Mouse (Mus musculus) forebrain, postnatal 0 days (tissue): ENCODE data around the gene Zfp335. TPM values are rescaled to one million over a fixed set of nuclear protein-coding genes. Genes with fewer than 3 reads are reported as not detected.
A peak's percentile ranks its signal among the peaks of the same experiment; 100 is the strongest.

Source experiments
- ATAC-seq: fragments of 200-750 bp; cut with Nextera tagmentation; 2 replicates; pipeline ENCODE4 v1.8.0; 2017; ENCODE audit warnings: mild to moderate bottlenecking, moderate library complexity
- DNase-seq: peaks from one replicate; pipeline ENCODE4 v3.0.0-alpha.2; 2015
- H3K27ac ChIP-seq: fragments of 300-500 bp; sonication (generic); 2 replicates; pipeline ENCODE4 v1.5.1; 2014; ENCODE audit warnings: low read depth, mild to moderate bottlenecking, antibody characterized with exemption, low read length, moderate library complexity, mixed read lengths
- H3K27me3 ChIP-seq: fragments of 300-500 bp; sonication (generic); 2 replicates; pipeline ENCODE4 v1.6.1; 2014; ENCODE audit warnings: mild to moderate bottlenecking, low read length, mixed read lengths; ENCODE audit not compliant: insufficient read depth
- H3K36me3 ChIP-seq: fragments of 300-500 bp; sonication (generic); 2 replicates; pipeline ENCODE4 v1.6.1; 2014; ENCODE audit warnings: mild to moderate bottlenecking, moderate library complexity; ENCODE audit not compliant: insufficient read depth
- H3K4me1 ChIP-seq: fragments of 300-500 bp; sonication (generic); 2 replicates; pipeline ENCODE4 v1.6.1; 2014; ENCODE audit warnings: antibody characterized with exemption; ENCODE audit not compliant: insufficient read depth
- H3K4me2 ChIP-seq: fragments of 300-500 bp; sonication (generic); 2 replicates; pipeline ENCODE4 v1.6.1; 2014; ENCODE audit warnings: low read depth, mild to moderate bottlenecking, moderate library complexity
- H3K4me3 ChIP-seq: fragments of 300-500 bp; sonication (generic); 2 replicates; pipeline ENCODE4 v1.5.1; 2014; ENCODE audit warnings: low read depth, low read length, mixed read lengths
- H3K9ac ChIP-seq: fragments of 300-500 bp; sonication (generic); 2 replicates; pipeline ENCODE4 v1.6.1; 2014; ENCODE audit warnings: mild to moderate bottlenecking
- H3K9me3 ChIP-seq: fragments of 300-500 bp; sonication (generic); 2 replicates; pipeline ENCODE4 v1.6.1; 2016; ENCODE audit warnings: low read length
- CTCF ChIP-seq: sonication (generic); IDR thresholded peaks from 2 replicates; pipeline ENCODE4 v1.5.1; 2016; ENCODE audit warnings: antibody characterized with exemption, control low read depth, low read depth
- WGBS: fragments of 180-500 bp; shearing (Covaris S2); extraction: QIAGEN DNeasy Blood & Tissue Kit; methylation state at CpG from one replicate; pipeline ENCODE4 v1.1.7; 2014; 5-methylcytosine and 5-hydroxymethylcytosine counted together
- polyA plus RNA-seq: library from polyadenylated mRNA; unstranded; fragments of >200 nt; fragmentation: Nextera tagmentation; extraction: Ambion mirVana; gene quantifications from 2 replicates; pipeline ENCODE4 v1.2.1, GENCODE M21; 2015
- total RNA-seq: library from RNA; depleted of rRNA; stranded (reverse); fragments of >200 nt; gene quantifications from 2 replicates; pipeline ENCODE4 v1.2.3, GENCODE M21; 2014

The Zfp335 gene
- total and polyA plus RNA-seq, 2 experiments from 2014 or later, result 11.2 to 26.0 TPM

GRCm38 (mm10) chr2:164912749-164913427 is 1.3 kb upstream of the Zfp335 start:
- Histone ChIP-seq H3K27me3 (no peaks in the 10 kb centered on the region), H3K9ac (no peak overlapping the region), H3K36me3 (peaks cover 13% of the 10 kb centered on the region), H3K4me2 (no peak overlapping the region), H3K27ac (peak overlapping the region; percentile 97; the same call in 1 of the 2 replicates), H3K4me1 (no peaks in the 10 kb centered on the region; the same call in 1 of the 2 replicates), H3K9me3 (no peaks in the 10 kb centered on the region), H3K4me3 (no peak overlapping the region)
- 90% methylated on average over 9 of the region's 9 CpGs for WGBS
- DNase-seq (no peak), ATAC-seq (no peak)
- no peak for TF ChIP-seq CTCF

GRCm38 (mm10) chr2:164912151-164912550 is 594 bp upstream of the Zfp335 start:
- TF ChIP-seq CTCF, result no peak
- H3K27ac ChIP-seq, result peak overlapping the region; percentile 97
- H3K36me3 ChIP-seq, result peaks cover 21% of the 10 kb centered on the region
- peak overlapping the region; percentile 97 for H3K9ac ChIP-seq
- H3K4me1 ChIP-seq, result no peaks in the 10 kb centered on the region; the same call in 1 of the 2 replicates
- H3K27me3 ChIP-seq, result no peaks in the 10 kb centered on the region
- peak overlapping the region; percentile 74 for H3K4me2 ChIP-seq
- 8% methylated on average over 12 of the region's 12 CpGs for WGBS
- H3K4me3 ChIP-seq, result peak overlapping the region; percentile 80
- peak; percentile 34 for ATAC-seq
- H3K9me3 ChIP-seq, result no peaks in the 10 kb centered on the region
- no peak for DNase-seq

- H3K4me1 ChIP-seq, result no peaks in the 10 kb centered on the region; the same call in 1 of the 2 replicates
- peak overlapping the region; percentile 74 for H3K4me2 ChIP-seq
- 6% methylated on average over 37 of the region's 37 CpGs for WGBS
- H3K9ac ChIP-seq, result peak overlapping the region; percentile 97
- H3K27me3 ChIP-seq, result no peaks in the 10 kb centered on the region
- peak overlapping the region; percentile 97 for H3K27ac ChIP-seq
- TF ChIP-seq CTCF, result no peak
- H3K9me3 ChIP-seq, result no peaks in the 10 kb centered on the region
- peaks cover 36% of the 10 kb centered on the region for H3K36me3 ChIP-seq
- DNase-seq, result no peak
- peak overlapping the region; percentile 80 for H3K4me3 ChIP-seq
- ATAC-seq, result peak; percentile 10
Measured at GRCm38 (mm10) chr2:164910360-164911061, 1.0 kb downstream of the Zfp335 start.

GRCm38 (mm10) chr2:164909542-164909941 is 2.0 kb downstream of the Zfp335 start:
- H3K9ac ChIP-seq, result no peak overlapping the region
- H3K4me1 ChIP-seq, result no peaks in the 10 kb centered on the region; the same call in 1 of the 2 replicates
- H3K27ac ChIP-seq, result no peak overlapping the region
- H3K4me3 ChIP-seq, result 0 out of 2 replicates have a peak overlapping the region, but pooled peaks have one; percentile 80
- peak overlapping the region; percentile 74 for H3K4me2 ChIP-seq
- ATAC-seq, result no peak
- no peak for DNase-seq
- peak; percentile 53 for TF ChIP-seq CTCF
- no peaks in the 10 kb centered on the region for H3K9me3 ChIP-seq
- peaks cover 46% of the 10 kb centered on the region for H3K36me3 ChIP-seq
- H3K27me3 ChIP-seq, result no peaks in the 10 kb centered on the region
- 93% methylated on average over 1 of the region's 1 CpGs for WGBS

GRCm38 (mm10) chr2:164909100-164909499 is 2.5 kb downstream of the Zfp335 start:
- no peaks in the 10 kb centered on the region; the same call in 1 of the 2 replicates for H3K4me1 ChIP-seq
- peaks cover 50% of the 10 kb centered on the region for H3K36me3 ChIP-seq
- 97% methylated on average over 3 of the region's 3 CpGs for WGBS
- H3K9ac ChIP-seq, result no peak overlapping the region
- H3K4me3 ChIP-seq, result no peak overlapping the region
- no peak overlapping the region for H3K4me2 ChIP-seq
- DNase-seq, result no peak
- H3K27ac ChIP-seq, result no peak overlapping the region
- no peak for ATAC-seq
- no peak for TF ChIP-seq CTCF
- H3K27me3 ChIP-seq, result no peaks in the 10 kb centered on the region
- H3K9me3 ChIP-seq, result no peaks in the 10 kb centered on the region

- Histone ChIP-seq H3K4me3 (no peak overlapping the region), H3K27me3 (no peaks in the 10 kb centered on the region), H3K4me2 (no peak overlapping the region), H3K9ac (no peak overlapping the region), H3K9me3 (no peaks in the 10 kb centered on the region), H3K27ac (no peak overlapping the region), H3K4me1 (no peaks in the 10 kb centered on the region; the same call in 1 of the 2 replicates), H3K36me3 (peaks cover 57% of the 10 kb centered on the region)
- ATAC-seq (no peak), DNase-seq (no peak)
- TF ChIP-seq CTCF, result no peak
- 98% methylated on average over 5 of the region's 5 CpGs for WGBS
Measured at GRCm38 (mm10) chr2:164908011-164908410, 3.5 kb downstream of the Zfp335 start.

GRCm38 (mm10) chr2:164907511-164907910 is 4.0 kb downstream of the Zfp335 start:
- 98% methylated on average over 12 of the region's 12 CpGs for WGBS
- no peaks in the 10 kb centered on the region for H3K9me3 ChIP-seq
- no peak for ATAC-seq
- H3K4me2 ChIP-seq, result no peak overlapping the region
- no peaks in the 10 kb centered on the region; the same call in 1 of the 2 replicates for H3K4me1 ChIP-seq
- H3K36me3 ChIP-seq, result peaks cover 62% of the 10 kb centered on the region
- no peak overlapping the region for H3K9ac ChIP-seq
- no peak for DNase-seq
- no peaks in the 10 kb centered on the region for H3K27me3 ChIP-seq
- H3K27ac ChIP-seq, result no peak overlapping the region
- H3K4me3 ChIP-seq, result no peak overlapping the region
- TF ChIP-seq CTCF, result no peak
